Mouse (Mus musculus): ENCODE results near the gene Psmd11.

- no peak for TF ChIP-seq FLI1 (IDR thresholded peaks at IDR 0.05; ENCODE audit: low read length)
- TF ChIP-seq GATA1 (IDR thresholded peaks at IDR 0.05; ENCODE audit: borderline replicate concordance, low read length) = no peak
Measured at GRCm38 (mm10) chr11:80479906-80480866, 51.8 kb downstream of the Psmd11 start.

All from megakaryocyte, embryonic 14.5 days (primary cell).